Mouse (Mus musculus) thymus, adult 2 months (tissue): Measurements from ENCODE around the gene Csk.

Experiments
- CTCF ChIP-seq: fragments of 200-500 bp; IDR thresholded peaks from 2 replicates; pipeline ENCODE4 v1.5.1; 2012; ENCODE audit warnings: mild to moderate bottlenecking, control low read depth, low read length, moderate library complexity, borderline replicate concordance; ENCODE audit not compliant: control insufficient read depth, poor library complexity, insufficient read depth; ENCODE audit errors: extremely low read depth
- POLR2A ChIP-seq: fragments of 200-500 bp; IDR thresholded peaks from 2 replicates; pipeline ENCODE4 v1.6.1; 2012; ENCODE audit warnings: mild to moderate bottlenecking, low read length, control low read depth, moderate library complexity; ENCODE audit not compliant: control insufficient read depth, poor library complexity, insufficient read depth; ENCODE audit errors: extremely low read depth

- TF ChIP-seq CTCF = no peak
- no peak for TF ChIP-seq POLR2A
These were observed 54.4 kb downstream of the Csk start for GRCm38 (mm10) chr9:57598851-57599563.
